Mouse (Mus musculus): ENCODE measurements at regions not wholly inside any gene's neighbourhood (a gene's known extent, or its start where the extent isn't known, plus 50 kb on each side); places are given as distances from the start of the nearest gene placed in this dataset.

DNA sequence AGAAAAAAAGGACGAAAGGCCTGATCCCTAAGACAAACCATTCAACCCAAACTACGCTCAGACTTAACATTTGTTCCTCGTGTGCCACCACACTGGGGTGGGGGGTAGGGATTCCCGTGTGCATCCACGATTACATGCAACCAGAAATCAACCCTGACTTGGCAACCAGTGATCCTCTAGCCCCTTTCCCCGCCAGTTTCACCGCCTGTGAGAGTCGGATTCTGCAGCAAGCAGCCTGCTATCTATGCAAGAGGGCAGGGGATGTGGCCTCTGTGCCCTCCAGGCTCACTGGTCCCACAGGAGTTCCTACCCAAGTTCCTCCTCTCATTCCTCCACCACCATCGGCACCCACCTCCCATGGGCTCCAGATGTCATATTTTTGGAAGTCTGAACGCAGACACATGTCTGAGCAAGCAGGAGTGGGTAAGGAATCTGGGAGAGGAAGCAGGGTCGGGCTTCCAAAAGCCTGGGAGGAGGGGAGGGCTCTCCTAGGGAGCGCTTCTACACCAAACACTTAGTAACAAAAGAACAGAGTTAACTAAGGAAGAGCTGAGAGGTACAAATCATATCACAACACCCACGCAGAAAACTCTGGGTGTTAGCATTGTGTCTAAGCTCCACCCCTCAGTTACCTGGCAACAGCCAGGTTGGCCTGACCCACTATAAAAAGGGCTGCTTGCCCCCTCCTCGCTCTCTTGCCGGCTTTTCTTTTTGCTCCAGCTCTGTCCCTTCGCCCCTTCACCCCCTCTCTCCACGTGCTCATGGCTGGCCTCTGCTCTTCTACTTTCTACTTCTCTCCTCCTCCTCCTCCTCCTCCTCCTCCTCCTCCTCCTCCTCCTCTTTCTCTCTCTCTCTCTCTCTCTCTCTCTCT lies 127.9 kb upstream of the Arid1b start:
- Histone ChIP-seq H3K4me1 (replicated peaks) (peaks cover 9% of the 10 kb centered on the region), H3K4me2 (peak overlapping the region; percentile 24; the same call in 1 of the 2 replicates), H3K9ac (no peak overlapping the region), H3K27ac (peak overlapping the region; percentile 58), H3K4me3 (no peak overlapping the region), H3K9me3 (replicated peaks) (no peaks in the 10 kb centered on the region), H3K27me3 (no peaks in the 10 kb centered on the region), H3K36me3 (no peaks in the 10 kb centered on the region)
- ATAC-seq (replicated peaks; ENCODE audit: insufficient number of reproducible peaks, insufficient read depth, low FRiP score, low read depth), result no peak
- WGBS, result 43% methylated on average over 17 of the region's 17 CpGs

DNA sequence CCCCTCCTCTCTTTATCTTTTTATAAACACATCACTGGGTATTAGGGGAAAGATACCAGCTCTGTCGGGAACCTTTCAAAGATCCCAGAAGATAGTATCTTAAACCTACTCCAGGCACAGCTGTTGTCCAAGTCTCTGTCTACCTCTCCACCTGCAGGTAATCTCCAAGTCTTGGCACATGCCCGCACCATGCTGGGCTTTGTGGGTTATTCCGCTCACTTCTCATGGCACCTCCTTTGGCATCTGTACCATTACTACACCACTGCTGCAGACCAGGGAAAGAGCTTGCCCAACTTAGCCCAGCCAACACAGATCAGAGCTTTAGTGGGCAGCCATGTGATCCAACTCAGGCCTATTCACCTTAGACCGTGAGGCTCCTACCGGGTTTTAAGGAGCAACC lies 127.0 kb upstream of the Arid1b start:
- H3K4me2 ChIP-seq, result no peak overlapping the region
- peaks cover 9% of the 10 kb centered on the region for H3K4me1 ChIP-seq (replicated peaks)
- WGBS, result 85% methylated on average over 5 of the region's 5 CpGs
- no peak for ATAC-seq (replicated peaks; ENCODE audit: insufficient number of reproducible peaks, insufficient read depth, low FRiP score, low read depth)
- no peaks in the 10 kb centered on the region for H3K9me3 ChIP-seq (replicated peaks)
- H3K27me3 ChIP-seq, result no peaks in the 10 kb centered on the region
- no peak overlapping the region for H3K9ac ChIP-seq
- H3K36me3 ChIP-seq, result no peaks in the 10 kb centered on the region
- no peak overlapping the region for H3K4me3 ChIP-seq
- H3K27ac ChIP-seq, result peak overlapping the region; percentile 32; the same call in 1 of the 2 replicates

DNA sequence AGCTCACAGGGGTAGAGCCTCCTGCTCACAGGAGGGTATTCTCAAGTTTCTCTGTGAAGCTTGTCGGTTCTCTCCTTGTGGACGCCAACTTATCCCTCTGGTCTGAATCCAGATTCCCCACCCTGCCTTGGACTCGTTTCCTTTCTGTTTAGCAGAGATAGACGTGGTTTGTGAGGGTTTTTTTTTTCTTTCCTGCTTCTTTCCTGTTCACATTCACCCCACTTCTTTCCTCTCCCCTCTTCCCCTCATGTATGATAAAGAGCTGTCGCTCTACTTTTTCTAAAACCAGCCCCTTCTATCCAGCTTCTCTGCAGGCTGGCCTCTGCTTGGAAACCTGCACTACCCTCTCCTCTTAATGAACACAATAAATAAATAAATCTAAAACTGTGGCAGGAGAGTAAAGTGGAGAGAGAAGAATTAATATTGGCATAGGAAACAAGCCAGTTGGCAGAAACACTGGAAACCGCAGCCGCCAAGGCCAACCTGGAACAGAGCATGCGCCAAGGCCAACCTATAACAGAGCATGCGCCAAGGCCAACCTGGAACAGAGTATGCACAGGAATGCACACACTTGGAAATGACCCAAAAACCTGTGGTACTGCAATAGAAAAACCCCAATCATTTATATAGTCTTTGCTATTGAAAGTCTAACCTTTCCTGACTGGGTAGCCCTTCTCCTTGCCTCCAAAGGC lies 126.2 kb upstream of the Arid1b start:
- peaks cover 9% of the 10 kb centered on the region for H3K4me1 ChIP-seq (replicated peaks)
- H3K4me2 ChIP-seq, result no peak overlapping the region
- 58% methylated on average over 9 of the region's 9 CpGs for WGBS
- no peak overlapping the region for H3K4me3 ChIP-seq
- ATAC-seq (replicated peaks; ENCODE audit: insufficient number of reproducible peaks, insufficient read depth, low FRiP score, low read depth), result peak; percentile 66; the same call in 1 of the 2 replicates
- H3K27ac ChIP-seq, result peak overlapping the region; percentile 64
- no peaks in the 10 kb centered on the region for H3K9me3 ChIP-seq (replicated peaks)
- no peaks in the 10 kb centered on the region for H3K27me3 ChIP-seq
- no peak overlapping the region for H3K9ac ChIP-seq
- H3K36me3 ChIP-seq, result no peaks in the 10 kb centered on the region

DNA sequence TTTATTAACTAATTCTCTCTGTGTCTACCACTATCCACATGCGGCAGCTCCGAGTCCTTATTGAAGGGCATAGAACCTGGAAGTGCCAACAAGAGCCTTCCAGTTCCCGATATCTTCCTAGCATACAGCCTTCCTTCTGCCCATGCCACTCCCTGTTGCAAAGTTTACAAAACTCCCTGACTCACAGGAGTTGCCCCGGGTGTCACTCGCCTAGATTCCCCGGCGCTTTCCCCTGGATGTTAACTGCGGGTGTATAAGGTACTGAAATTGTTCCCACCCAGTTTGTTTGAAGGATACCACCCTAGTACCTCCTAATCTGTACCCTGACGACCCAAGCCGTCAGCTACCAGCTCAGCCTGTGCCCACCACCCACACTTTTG lies 125.7 kb upstream of the Arid1b start:
- H3K9ac ChIP-seq, result no peak overlapping the region
- WGBS, result 84% methylated on average over 10 of the region's 10 CpGs

DNA sequence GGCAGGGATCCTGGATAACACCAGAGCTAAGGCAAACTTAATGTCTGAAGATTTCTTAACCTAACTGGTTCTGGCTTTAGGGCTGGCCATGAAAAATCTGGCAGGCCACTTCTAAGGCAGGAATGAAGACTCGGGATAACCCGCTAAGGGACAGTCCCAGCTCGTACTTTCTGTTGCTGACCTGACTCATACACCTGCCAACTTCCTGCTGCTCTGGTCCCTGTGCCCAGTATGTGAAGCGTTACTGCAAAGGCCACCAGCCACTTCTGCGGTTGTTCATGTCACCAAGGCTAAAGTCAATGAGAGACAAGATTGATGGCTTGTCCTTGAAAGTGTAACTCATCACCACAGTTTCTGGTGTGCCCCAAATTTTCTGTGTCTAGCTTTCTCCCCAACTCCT lies 125.3 kb upstream of the Arid1b start:
- no peaks in the 10 kb centered on the region for H3K9me3 ChIP-seq (replicated peaks)
- H3K4me3 ChIP-seq, result no peak overlapping the region
- no peaks in the 10 kb centered on the region for H3K27me3 ChIP-seq
- peaks cover 9% of the 10 kb centered on the region for H3K4me1 ChIP-seq (replicated peaks)
- no peak overlapping the region for H3K9ac ChIP-seq
- ATAC-seq (replicated peaks; ENCODE audit: insufficient number of reproducible peaks, insufficient read depth, low FRiP score, low read depth), result no peak
- H3K4me2 ChIP-seq, result no peak overlapping the region
- no peaks in the 10 kb centered on the region for H3K36me3 ChIP-seq
- WGBS, result 74% methylated on average over 5 of the region's 5 CpGs
- peak overlapping the region; percentile 64 for H3K27ac ChIP-seq

More for the DNA sequence above, 125.7 kb upstream of the Arid1b start:
- no peak overlapping the region for H3K4me2 ChIP-seq
- H3K27me3 ChIP-seq, result no peaks in the 10 kb centered on the region
- H3K4me3 ChIP-seq, result no peak overlapping the region
- no peaks in the 10 kb centered on the region for H3K9me3 ChIP-seq (replicated peaks)
- ATAC-seq (replicated peaks; ENCODE audit: insufficient number of reproducible peaks, insufficient read depth, low FRiP score, low read depth), result no peak
- peak overlapping the region; percentile 64 for H3K27ac ChIP-seq
- peaks cover 9% of the 10 kb centered on the region for H3K4me1 ChIP-seq (replicated peaks)
- no peaks in the 10 kb centered on the region for H3K36me3 ChIP-seq

DNA sequence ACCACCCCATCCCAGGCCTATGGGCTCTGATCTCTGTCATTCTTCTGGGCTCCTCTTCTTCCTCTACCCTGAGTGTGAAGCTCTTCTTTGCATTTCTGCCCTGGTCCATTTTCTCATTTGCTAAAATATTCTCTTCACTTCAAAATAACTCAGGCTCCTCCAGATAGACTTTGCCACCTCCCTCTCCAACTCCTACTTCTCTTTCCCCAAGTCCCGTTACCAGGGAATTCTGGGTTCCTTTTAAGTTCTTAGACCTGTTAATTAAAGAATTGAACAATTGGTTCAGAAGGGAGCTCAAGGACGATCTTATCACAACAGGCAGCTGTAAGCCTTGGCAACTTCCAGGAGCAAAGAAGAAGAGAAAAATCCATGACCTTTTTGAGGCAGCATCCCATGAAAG lies 122.9 kb upstream of the Arid1b start:
- Histone ChIP-seq H3K4me1 (replicated peaks) (peaks cover 1% of the 10 kb centered on the region), H3K36me3 (no peaks in the 10 kb centered on the region), H3K9me3 (replicated peaks) (no peaks in the 10 kb centered on the region), H3K9ac (no peak overlapping the region), H3K27me3 (no peaks in the 10 kb centered on the region), H3K27ac (no peak overlapping the region), H3K4me2 (no peak overlapping the region), H3K4me3 (no peak overlapping the region)
- no peak for ATAC-seq (replicated peaks; ENCODE audit: insufficient number of reproducible peaks, insufficient read depth, low FRiP score, low read depth)
- 55% methylated on average over 2 of the region's 2 CpGs for WGBS

DNA sequence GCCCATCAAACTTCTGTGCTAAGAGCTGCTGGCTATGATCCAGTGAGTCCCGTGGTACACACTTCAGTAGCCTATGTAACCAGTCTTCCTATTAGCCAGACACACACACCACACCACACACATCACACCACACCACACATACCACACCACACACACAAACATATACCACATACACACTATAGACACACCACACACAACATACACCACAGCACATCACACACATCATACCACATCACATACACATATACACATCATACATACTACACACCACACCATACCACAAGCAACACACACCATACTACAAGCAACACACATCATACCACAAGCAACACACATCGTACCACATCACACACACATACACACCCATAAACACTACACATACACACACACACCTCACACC lies 119.7 kb upstream of the Arid1b start:
- Histone ChIP-seq H3K9me3 (replicated peaks) (no peaks in the 10 kb centered on the region), H3K4me2 (no peak overlapping the region), H3K27ac (no peak overlapping the region), H3K9ac (no peak overlapping the region), H3K4me3 (no peak overlapping the region), H3K27me3 (no peaks in the 10 kb centered on the region), H3K36me3 (no peaks in the 10 kb centered on the region), H3K4me1 (replicated peaks) (no peaks in the 10 kb centered on the region)
- WGBS, result 80% methylated on average over 2 of the region's 2 CpGs
- ATAC-seq (replicated peaks; ENCODE audit: insufficient number of reproducible peaks, insufficient read depth, low FRiP score, low read depth), result no peak

DNA sequence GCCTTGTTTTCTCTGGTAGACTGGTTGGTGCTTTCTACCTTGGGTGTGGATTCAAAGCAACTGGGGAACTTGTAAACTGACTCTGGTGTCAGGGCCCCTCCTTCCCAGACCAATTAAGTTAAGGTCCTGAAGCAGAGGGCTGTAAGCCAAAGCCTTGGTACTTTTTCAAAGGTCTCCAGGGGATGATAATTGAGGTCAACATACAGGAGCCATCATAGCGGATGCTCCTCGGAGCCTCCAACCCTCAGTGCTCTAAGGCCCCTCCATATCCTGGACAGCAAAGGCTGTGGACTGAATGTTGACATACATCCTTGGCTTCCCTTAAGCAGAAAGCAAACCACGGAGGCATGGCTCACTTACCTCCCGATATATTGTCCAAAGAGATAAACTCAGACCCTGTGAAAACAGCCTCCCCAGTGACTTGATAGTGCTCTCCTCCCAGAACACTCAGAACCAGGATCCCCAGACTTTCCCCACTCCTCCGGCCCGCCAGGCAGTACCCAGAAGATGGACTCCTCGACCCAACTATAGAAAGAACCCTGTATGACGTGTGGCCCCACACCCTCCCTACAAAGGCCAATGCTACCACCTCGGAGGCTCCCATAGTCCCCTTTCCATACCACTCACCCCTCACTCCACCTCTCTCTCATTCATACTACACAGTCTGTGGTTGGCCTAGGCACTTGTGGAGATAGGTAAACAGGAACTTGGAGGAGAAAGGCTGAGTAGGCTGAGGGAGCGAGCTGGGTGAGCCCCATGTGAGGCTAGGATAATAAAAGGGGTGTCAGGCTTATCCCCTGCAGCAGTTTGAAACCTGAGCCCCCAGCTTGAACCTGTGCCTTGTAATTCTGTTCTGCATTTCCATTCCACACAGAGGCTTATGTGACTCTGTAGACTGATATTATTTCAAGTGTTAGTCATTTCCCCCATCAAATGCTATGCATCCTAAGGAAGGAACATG lies 118.8 kb upstream of the Arid1b start:
- Histone ChIP-seq H3K9ac (no peak overlapping the region), H3K9me3 (replicated peaks) (no peaks in the 10 kb centered on the region), H3K27me3 (no peaks in the 10 kb centered on the region), H3K4me1 (replicated peaks) (no peaks in the 10 kb centered on the region), H3K27ac (no peak overlapping the region), H3K4me3 (no peak overlapping the region), H3K36me3 (no peaks in the 10 kb centered on the region), H3K4me2 (no peak overlapping the region)
- no peak for ATAC-seq (replicated peaks; ENCODE audit: insufficient number of reproducible peaks, insufficient read depth, low FRiP score, low read depth)
- 72% methylated on average over 10 of the region's 10 CpGs for WGBS

DNA sequence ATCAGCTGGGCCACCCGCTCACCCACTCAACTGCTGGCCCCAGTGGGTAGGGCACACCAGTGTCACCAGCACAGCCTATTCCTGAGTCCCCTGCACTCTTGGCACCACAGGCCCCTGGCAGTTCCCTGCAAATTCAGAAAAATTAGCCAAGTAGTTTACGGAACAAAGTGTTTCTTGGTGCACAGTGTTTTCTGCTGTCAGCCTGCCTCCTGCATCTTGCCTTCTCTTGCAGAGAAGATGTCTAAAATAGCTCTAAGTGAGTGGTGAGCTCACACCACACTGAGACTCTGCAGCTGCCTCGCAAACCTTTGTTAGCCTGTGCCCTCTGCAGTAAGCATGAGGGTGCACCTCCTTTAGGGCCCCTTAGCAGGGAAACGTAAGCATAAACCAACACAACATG lies 117.7 kb upstream of the Arid1b start:
- no peak overlapping the region for H3K4me3 ChIP-seq
- 72% methylated on average over 4 of the region's 4 CpGs for WGBS
- no peaks in the 10 kb centered on the region for H3K4me1 ChIP-seq (replicated peaks)
- H3K27ac ChIP-seq, result no peak overlapping the region
- no peaks in the 10 kb centered on the region for H3K27me3 ChIP-seq
- no peak overlapping the region for H3K9ac ChIP-seq
- no peak overlapping the region for H3K4me2 ChIP-seq
- no peak for ATAC-seq (replicated peaks; ENCODE audit: insufficient number of reproducible peaks, insufficient read depth, low FRiP score, low read depth)
- H3K36me3 ChIP-seq, result no peaks in the 10 kb centered on the region
- no peaks in the 10 kb centered on the region for H3K9me3 ChIP-seq (replicated peaks)

- no peak overlapping the region for H3K4me2 ChIP-seq
- H3K36me3 ChIP-seq, result no peaks in the 10 kb centered on the region
- no peak for ATAC-seq (replicated peaks; ENCODE audit: insufficient number of reproducible peaks, insufficient read depth, low FRiP score, low read depth)
- H3K9me3 ChIP-seq (replicated peaks), result no peaks in the 10 kb centered on the region
- H3K27ac ChIP-seq, result no peak overlapping the region
- H3K4me1 ChIP-seq (replicated peaks), result no peaks in the 10 kb centered on the region
- no peak overlapping the region for H3K9ac ChIP-seq
- 74% methylated on average over 5 of the region's 5 CpGs for WGBS
- H3K27me3 ChIP-seq, result no peaks in the 10 kb centered on the region
- no peak overlapping the region for H3K4me3 ChIP-seq
These were observed 112.7 kb upstream of the Arid1b start for GRCm38 (mm10) chr17:4881473-4881872.

DNA sequence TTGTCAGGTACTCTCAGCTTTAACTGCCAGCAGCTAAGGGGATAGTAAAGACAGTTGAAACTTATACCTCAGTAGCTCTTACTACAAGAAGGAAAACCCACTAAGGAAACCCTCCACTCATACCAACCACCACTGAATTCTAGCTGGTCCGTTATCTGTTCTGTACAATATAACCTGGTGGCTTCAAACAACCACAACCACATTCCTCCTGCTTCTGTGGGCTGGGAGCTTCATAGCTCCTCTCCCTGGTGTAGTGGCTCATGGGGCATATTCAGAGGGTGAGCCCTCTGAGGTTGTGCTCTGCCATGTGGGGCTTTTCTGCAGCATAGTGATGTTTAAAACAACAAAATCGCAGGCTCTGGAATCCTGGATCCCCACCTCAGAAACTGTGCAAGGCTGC lies 110.0 kb upstream of the Arid1b start:
- Histone ChIP-seq H3K36me3 (no peaks in the 10 kb centered on the region), H3K4me3 (no peak overlapping the region), H3K9me3 (replicated peaks) (no peaks in the 10 kb centered on the region), H3K4me2 (no peak overlapping the region), H3K4me1 (replicated peaks) (no peaks in the 10 kb centered on the region), H3K27me3 (no peaks in the 10 kb centered on the region), H3K27ac (no peak overlapping the region), H3K9ac (no peak overlapping the region)
- no peak for ATAC-seq (replicated peaks; ENCODE audit: insufficient number of reproducible peaks, insufficient read depth, low FRiP score, low read depth)
- 78% methylated on average over 2 of the region's 2 CpGs for whole genome bisulfite sequencing
